Mouse (Mus musculus): ENCODE data around the gene Slc35b2. TPM values are rescaled to one million over a fixed set of nuclear protein-coding genes. Genes with fewer than 3 reads are reported as not detected.

Slc35b2 gene
- polyA plus RNA-seq, 1 experiment from 2014 or later: 118 TPM

- H3K9me3 ChIP-seq: no peaks in the 10 kb centered on the region
- no peaks in the 10 kb centered on the region for H3K36me3 ChIP-seq
- no peak overlapping the region for H3K27ac ChIP-seq
- no peak overlapping the region for H3K4me3 ChIP-seq
- DNase-seq (ENCODE audit: low spot score): no peak
- peaks cover 17% of the 10 kb centered on the region for H3K4me1 ChIP-seq
- WGBS: 84% methylated on average over 15 of the region's 15 CpGs
- peaks cover 3% of the 10 kb centered on the region; the same call in 1 of the 2 replicates for H3K27me3 ChIP-seq (ENCODE audit: insufficient read depth, poor library complexity, severe bottlenecking)
Observed at GRCm38 (mm10) chr17:45606992-45607879, 43.6 kb downstream of the Slc35b2 start.

GRCm38 (mm10) chr17:45608396-45608795, 44.7 kb downstream of the Slc35b2 start:
- 90% methylated on average over 4 of the region's 4 CpGs for WGBS
- DNase-seq (ENCODE audit: low spot score): no peak
- H3K36me3 ChIP-seq: no peaks in the 10 kb centered on the region

GRCm38 (mm10) chr17:45610144-45610866, 46.6 kb downstream of the Slc35b2 start:
- H3K9me3 ChIP-seq: no peaks in the 10 kb centered on the region
- H3K27me3 ChIP-seq (ENCODE audit: insufficient read depth, poor library complexity, severe bottlenecking): no peaks in the 10 kb centered on the region
- H3K27ac ChIP-seq: peak overlapping the region; percentile 71
- DNase-seq (ENCODE audit: low spot score): no peak
- peak overlapping the region; percentile 24; the same call in 1 of the 2 replicates for H3K4me3 ChIP-seq
- peaks cover 17% of the 10 kb centered on the region for H3K4me1 ChIP-seq
- H3K36me3 ChIP-seq: no peaks in the 10 kb centered on the region
- 29% methylated on average over 5 of the region's 5 CpGs for WGBS

More at GRCm38 (mm10) chr17:45608396-45608795, 44.7 kb downstream of the Slc35b2 start:
- H3K27ac ChIP-seq: no peak overlapping the region
- no peak overlapping the region for H3K4me3 ChIP-seq
- peaks cover 17% of the 10 kb centered on the region for H3K4me1 ChIP-seq
- no peaks in the 10 kb centered on the region for H3K9me3 ChIP-seq
- H3K27me3 ChIP-seq (ENCODE audit: insufficient read depth, poor library complexity, severe bottlenecking): no peaks in the 10 kb centered on the region

- no peaks in the 10 kb centered on the region for H3K27me3 ChIP-seq (ENCODE audit: insufficient read depth, poor library complexity, severe bottlenecking)
- H3K4me3 ChIP-seq: no peak overlapping the region
- no peak for DNase-seq (ENCODE audit: low spot score)
- H3K36me3 ChIP-seq: no peaks in the 10 kb centered on the region
- H3K9me3 ChIP-seq: no peaks in the 10 kb centered on the region
- H3K4me1 ChIP-seq: peaks cover 17% of the 10 kb centered on the region
- H3K27ac ChIP-seq: no peak overlapping the region
- WGBS: 79% methylated on average over 8 of the region's 8 CpGs
Observed at GRCm38 (mm10) chr17:45612008-45612407, 48.3 kb downstream of the Slc35b2 start.

- H3K4me3 ChIP-seq: no peak overlapping the region
- H3K36me3 ChIP-seq: no peaks in the 10 kb centered on the region
- no peak overlapping the region; the same call in 1 of the 2 replicates for H3K27ac ChIP-seq
- H3K9me3 ChIP-seq: no peaks in the 10 kb centered on the region
- H3K4me1 ChIP-seq: peaks cover 17% of the 10 kb centered on the region
- H3K27me3 ChIP-seq (ENCODE audit: insufficient read depth, poor library complexity, severe bottlenecking): no peaks in the 10 kb centered on the region
- 85% methylated on average over 7 of the region's 7 CpGs for WGBS
- DNase-seq (ENCODE audit: low spot score): no peak
Observed at GRCm38 (mm10) chr17:45612921-45613320, 49.2 kb downstream of the Slc35b2 start.

GRCm38 (mm10) chr17:45616046-45616650, 52.5 kb downstream of the Slc35b2 start:
- Histone ChIP-seq H3K4me1 (peaks cover 21% of the 10 kb centered on the region), H3K36me3 (no peaks in the 10 kb centered on the region), H3K27me3 (ENCODE audit: insufficient read depth, poor library complexity, severe bottlenecking) (no peaks in the 10 kb centered on the region), H3K27ac (no peak overlapping the region), H3K4me3 (no peak overlapping the region), H3K9me3 (no peaks in the 10 kb centered on the region)
- DNase-seq (ENCODE audit: low spot score): no peak
- 62% methylated on average over 4 of the region's 4 CpGs for WGBS

- WGBS: 83% methylated on average over 3 of the region's 3 CpGs
- Histone ChIP-seq H3K4me1 (peaks cover 21% of the 10 kb centered on the region), H3K9me3 (no peaks in the 10 kb centered on the region)
Observed at GRCm38 (mm10) chr17:45616679-45617078, 53.0 kb downstream of the Slc35b2 start.

More at GRCm38 (mm10) chr17:45616679-45617078, 53.0 kb downstream of the Slc35b2 start:
- Histone ChIP-seq H3K36me3 (no peaks in the 10 kb centered on the region), H3K27me3 (ENCODE audit: insufficient read depth, poor library complexity, severe bottlenecking) (no peaks in the 10 kb centered on the region), H3K4me3 (no peak overlapping the region), H3K27ac (no peak overlapping the region)
- DNase-seq (ENCODE audit: low spot score): no peak

Other genes with a start within 250 kb of the Slc35b2 start
- 48.2 and 62.8 TPM in 2 replicates for gene Cdc5l, start 130.1 kb upstream of the Slc35b2 start, polyA plus RNA-seq (2016; fragmentation: Nextera tagmentation; extraction: Ambion mirVana)
- 0.34 and 0.57 TPM in 2 replicates for gene Spats1, start 88.5 kb upstream of the Slc35b2 start, polyA plus RNA-seq (2016; fragmentation: Nextera tagmentation; extraction: Ambion mirVana)
- 28.7 and 30.9 TPM in 2 replicates for gene Aars2, start 57.0 kb upstream of the Slc35b2 start, polyA plus RNA-seq (2016; fragmentation: Nextera tagmentation; extraction: Ambion mirVana)
- 0.36 and 0.80 TPM in 2 replicates for gene Tcte1, start 40.4 kb upstream of the Slc35b2 start, polyA plus RNA-seq (2016; fragmentation: Nextera tagmentation; extraction: Ambion mirVana)
- 0.84 and 1.7 TPM in 2 replicates for gene Tmem151b, start 14.2 kb upstream of the Slc35b2 start, polyA plus RNA-seq (2016; fragmentation: Nextera tagmentation; extraction: Ambion mirVana)
- gene Nfkbie, start 8.2 kb upstream of the Slc35b2 start, polyA plus RNA-seq (2016; fragmentation: Nextera tagmentation; extraction: Ambion mirVana): 2.8 and 3.7 TPM in 2 replicates
- 1,633 and 1,893 TPM in 2 replicates for gene Hsp90ab1, start 9.4 kb downstream of the Slc35b2 start, polyA plus RNA-seq (2016; fragmentation: Nextera tagmentation; extraction: Ambion mirVana)
- 75.0 and 75.1 TPM in 2 replicates for gene Slc29a1, start 35.7 kb downstream of the Slc35b2 start, polyA plus RNA-seq (2016; fragmentation: Nextera tagmentation; extraction: Ambion mirVana)
- gene Mymx, start 38.2 kb downstream of the Slc35b2 start, polyA plus RNA-seq (2016; fragmentation: Nextera tagmentation; extraction: Ambion mirVana): 0.31 and 0.41 TPM in 2 replicates
- gene Capn11, start 95.5 kb downstream of the Slc35b2 start, polyA plus RNA-seq (2016; fragmentation: Nextera tagmentation; extraction: Ambion mirVana): 0.51 and 0.95 TPM in 2 replicates
- 148 and 163 TPM in 2 replicates for gene Mrpl14, start 122.4 kb downstream of the Slc35b2 start, polyA plus RNA-seq (2016; fragmentation: Nextera tagmentation; extraction: Ambion mirVana)
- gene Tmem63b, start 123.0 kb downstream of the Slc35b2 start, polyA plus RNA-seq (2016; fragmentation: Nextera tagmentation; extraction: Ambion mirVana): 42.2 and 43.5 TPM in 2 replicates
- 0.62 TPM in 1 of 2 replicates, not detected in the other for gene 1600014C23Rik, start 170.0 kb downstream of the Slc35b2 start, polyA plus RNA-seq (2016; fragmentation: Nextera tagmentation; extraction: Ambion mirVana)

Data from heart, embryonic 10.5 days (tissue).